Mouse (Mus musculus) ovary, postnatal 10 days (tissue): Measurements from ENCODE around the gene 9130213A22Rik.
A peak's percentile ranks its signal among the peaks of the same experiment; 100 is the strongest.

Experiments used
- DNase-seq: peaks from one replicate; pipeline ENCODE4 v3.0.0; 2022; ENCODE audit warnings: low spot score

9130213A22Rik gene

DNA sequence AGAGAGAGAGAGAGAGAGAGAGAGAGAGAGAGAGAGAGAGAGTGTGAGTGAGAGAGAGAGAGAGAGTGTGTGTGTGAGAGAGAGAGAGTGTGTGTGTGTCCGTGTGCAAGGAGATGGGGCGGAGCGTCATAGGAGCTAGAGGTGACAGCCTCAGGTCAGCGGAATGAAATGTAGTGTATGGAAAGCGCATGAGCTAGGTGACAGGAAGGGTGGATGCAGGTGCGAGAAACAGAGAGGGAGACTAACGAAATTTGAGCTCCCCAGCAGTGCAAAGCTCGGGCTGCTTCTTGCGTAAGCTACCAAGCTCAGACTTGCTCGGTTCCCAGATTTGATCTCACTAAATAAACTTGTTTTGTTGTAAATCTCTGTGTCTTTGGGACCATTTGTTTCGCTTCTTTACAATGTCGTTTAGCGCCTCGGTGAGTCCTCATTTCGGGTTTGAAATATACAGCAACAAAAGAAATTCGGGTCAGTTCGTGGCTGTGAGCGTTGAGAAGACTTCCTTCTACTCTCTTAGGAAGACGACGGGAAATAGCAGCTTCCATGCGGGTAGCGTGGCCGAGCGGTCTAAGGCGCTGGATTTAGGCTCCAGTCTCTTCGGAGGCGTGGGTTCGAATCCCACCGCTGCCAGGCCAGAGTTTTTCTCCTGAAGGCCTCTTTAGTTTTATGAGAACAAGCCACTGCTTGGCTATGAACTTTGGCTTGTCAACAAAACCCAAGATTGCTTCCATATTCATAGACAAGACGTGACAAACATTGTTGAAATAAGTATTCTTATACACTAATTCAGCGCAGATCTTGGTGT lies 1.5 kb upstream of the 9130213A22Rik start:
- DNase-seq, result peak; percentile 86

GRCm38 (mm10) chr11:69123056-69123692 lies 785 bp upstream of the 9130213A22Rik start:
- DNase-seq, result peak; percentile 83

GRCm38 (mm10) chr11:69121741-69122335 lies 551 bp downstream of the 9130213A22Rik start:
- no peak for DNase-seq

DNA sequence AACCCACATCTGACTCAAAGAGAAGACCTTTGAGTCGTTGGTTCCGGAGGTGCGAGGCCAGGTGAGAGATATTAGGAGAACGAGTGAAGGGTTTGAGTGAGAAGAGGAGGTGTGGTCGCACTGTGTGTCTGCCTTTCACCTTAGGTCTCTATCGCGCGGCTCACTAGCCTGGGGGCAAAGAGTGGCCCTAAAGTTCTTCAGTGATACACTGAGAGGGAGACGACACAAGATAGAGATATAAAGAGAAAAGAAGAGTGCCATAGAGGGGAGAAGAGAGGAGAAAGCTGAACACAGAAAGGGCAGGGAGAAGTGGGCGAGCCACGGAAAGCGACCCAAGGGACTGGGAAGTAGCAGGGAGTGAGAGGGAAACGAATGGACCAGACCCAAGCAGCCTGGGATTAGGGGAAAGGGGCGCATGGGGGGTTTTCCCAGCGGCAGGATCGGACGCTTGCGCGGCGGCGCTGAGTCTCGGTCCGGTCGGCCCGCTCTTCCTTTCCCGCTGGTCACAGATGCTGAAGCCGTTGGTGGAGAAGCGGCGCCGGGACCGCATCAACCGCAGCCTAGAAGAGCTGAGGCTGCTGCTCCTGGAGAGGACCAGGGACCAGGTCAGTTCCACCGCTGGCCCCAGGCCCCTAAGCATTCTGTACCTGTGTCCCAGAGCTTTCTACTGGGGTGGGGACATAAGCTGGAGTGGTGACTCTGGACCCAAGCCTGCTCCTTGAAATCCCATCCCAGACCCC lies 1.2 kb downstream of the 9130213A22Rik start:
- DNase-seq, result no peak

DNA sequence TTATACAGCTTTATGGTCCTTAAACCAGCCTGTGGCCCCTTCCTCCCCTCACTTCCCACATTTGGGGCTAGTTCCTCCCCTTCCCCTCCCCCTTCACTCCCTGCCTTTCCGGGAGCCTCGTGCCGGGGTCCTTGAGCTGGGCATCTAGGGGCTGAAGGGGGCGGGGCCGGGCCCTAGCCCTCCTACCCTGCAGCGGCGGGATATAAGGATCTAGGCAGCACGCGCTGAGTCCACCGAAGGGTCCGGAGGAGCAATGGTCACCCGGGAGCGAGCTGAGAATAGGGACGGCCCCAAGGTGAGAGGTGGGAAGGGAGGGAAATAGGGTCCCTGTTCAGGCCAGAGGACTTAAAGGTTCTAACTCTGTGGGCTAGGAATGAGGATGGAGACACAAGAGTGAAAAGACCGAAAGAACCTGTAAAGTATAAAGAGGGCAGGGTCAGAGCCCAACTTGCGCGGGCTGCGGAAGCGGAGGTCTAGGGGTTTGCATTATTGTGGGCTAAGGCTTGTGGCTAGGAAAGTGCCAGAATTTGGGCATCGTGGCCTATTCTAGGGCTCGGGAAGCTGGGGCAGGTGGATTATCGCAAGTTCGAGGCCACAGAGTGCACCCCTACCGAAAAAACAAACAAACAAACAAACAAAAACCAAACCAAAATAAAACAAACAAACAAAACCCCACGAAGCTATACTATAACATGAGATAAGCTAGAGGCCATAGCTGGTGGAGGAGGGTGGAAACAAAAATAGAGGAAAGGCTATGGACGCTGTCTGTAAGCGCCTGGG lies 2.0 kb downstream of the 9130213A22Rik start, which contains the start of gene Hes7:
TSS of gene Hes7 (plus strand) at position 184 of the 780 bp plus-strand sequence.
- DNase-seq, result no peak

GRCm38 (mm10) chr11:69119446-69120155 lies 2.8 kb downstream of the 9130213A22Rik start:
- no peak for DNase-seq

DNA sequence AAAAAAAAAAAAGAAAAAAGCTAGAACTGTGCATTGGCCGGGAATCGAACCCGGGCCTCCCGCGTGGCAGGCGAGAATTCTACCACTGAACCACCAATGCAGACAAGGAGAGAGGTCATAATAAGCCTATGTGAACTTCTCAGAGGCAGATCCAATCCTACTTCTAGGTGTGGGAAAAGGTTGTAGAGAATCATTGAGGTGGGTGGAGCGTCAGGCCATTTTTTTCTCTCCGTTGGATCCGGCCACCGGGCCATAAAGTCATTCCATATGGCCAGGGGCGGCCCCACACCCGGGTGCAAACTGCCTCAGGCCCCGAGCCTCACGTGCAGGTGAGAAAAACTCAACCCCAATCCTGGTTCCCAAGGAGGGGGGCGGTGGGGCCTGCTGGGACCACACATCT lies 3.6 kb downstream of the 9130213A22Rik start:
- DNase-seq, result peak; percentile 84

GRCm38 (mm10) chr11:69117737-69118695 lies 4.4 kb downstream of the 9130213A22Rik start:
- peak; percentile 38 for DNase-seq

DNA sequence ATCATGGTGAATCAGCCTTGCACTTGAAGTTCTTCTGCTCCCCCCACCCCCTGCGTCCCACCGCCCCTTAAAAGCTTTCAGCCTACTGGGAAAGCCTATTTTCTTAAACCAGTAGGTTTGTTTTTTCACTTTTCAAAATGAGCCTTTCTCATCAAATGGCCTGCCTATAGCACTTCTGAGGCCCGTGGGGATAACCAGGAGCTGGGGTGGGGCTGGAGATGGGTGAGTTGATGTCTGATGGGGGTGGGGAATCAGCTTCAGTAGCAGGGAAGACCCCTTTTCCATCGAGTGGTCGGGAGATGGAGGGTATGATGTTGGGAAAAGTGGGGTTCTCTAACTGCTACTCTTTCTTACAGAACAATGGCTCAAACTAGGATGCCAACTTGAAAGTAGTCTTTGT lies 5.5 kb downstream of the 9130213A22Rik start:
- no peak for DNase-seq

DNA sequence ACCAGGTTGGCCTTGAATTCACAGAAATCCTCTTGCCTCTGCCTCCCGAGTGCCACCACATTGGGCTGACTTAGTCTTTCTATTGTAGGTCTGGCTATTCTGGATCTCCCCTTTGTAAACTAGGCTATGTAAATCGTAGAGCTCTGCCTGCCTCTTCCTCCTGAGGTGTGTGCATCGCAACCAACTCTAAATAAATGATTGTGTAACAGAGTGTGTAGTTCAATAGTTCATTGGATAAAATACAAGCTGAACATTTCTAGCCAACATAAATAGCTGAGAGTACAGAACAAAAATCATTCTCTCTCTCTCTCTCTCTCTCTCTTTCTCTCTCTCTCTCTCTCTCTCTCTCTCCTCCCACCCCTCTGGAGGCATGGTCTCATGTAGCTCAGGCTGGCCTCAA lies 7.8 kb downstream of the 9130213A22Rik start:
- no peak for DNase-seq

GRCm38 (mm10) chr11:69114018-69114417 lies 8.4 kb downstream of the 9130213A22Rik start:
- no peak for DNase-seq

DNA sequence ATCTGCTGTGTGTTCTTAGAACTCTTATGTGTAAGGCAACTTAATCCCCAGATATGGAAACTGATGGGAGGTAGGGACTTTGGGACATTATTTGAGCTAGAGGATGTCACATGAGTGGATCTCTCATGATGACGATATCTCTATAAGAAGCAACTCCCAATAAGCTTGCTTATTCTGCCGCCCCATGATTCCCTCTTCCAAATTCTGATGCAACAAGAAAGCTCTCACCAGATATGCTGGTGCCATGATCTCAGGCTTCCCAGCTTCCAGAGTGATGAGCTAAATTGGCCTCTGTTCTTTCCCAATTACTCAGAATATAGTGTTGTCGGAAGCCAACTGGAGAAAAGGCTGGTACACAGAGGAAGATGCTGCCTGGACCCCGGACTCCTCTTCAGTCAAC lies 10.5 kb downstream of the 9130213A22Rik start:
- DNase-seq, result no peak

DNA sequence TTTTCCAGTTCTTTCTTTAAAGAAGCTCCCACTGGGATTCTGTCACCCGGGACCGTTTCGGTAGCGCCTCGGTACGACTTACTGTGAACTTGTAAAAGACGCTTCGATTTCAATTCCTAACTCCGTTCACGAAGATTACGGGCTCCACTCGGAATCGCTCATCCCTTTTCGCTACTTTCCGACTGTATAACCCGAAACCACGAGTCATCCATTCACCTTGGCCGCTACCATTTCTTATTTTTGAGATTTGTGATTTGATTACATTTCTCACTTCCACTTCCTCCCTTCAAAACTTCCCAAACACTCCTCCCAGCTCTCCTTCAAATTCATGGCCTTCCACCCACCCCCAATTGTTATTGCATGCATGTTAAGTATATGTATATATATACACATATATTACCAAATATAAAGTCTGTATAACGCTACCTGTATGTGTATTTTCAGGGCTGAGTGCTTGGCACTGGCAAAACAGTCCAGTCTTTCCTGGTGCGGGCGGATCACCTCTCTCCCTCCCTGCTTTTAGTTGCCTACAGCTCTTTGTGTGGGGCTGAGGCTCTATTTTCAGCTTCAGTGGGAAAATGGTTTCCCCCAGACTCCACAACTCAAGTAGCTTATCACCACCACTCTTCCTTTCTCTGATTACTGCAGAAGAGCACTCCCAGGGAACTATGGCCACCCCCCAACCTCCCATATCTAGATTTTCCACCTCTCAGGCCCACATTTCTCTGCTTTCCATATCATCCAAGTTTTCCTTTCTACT lies 11.2 kb downstream of the 9130213A22Rik start:
- no peak for DNase-seq

DNA sequence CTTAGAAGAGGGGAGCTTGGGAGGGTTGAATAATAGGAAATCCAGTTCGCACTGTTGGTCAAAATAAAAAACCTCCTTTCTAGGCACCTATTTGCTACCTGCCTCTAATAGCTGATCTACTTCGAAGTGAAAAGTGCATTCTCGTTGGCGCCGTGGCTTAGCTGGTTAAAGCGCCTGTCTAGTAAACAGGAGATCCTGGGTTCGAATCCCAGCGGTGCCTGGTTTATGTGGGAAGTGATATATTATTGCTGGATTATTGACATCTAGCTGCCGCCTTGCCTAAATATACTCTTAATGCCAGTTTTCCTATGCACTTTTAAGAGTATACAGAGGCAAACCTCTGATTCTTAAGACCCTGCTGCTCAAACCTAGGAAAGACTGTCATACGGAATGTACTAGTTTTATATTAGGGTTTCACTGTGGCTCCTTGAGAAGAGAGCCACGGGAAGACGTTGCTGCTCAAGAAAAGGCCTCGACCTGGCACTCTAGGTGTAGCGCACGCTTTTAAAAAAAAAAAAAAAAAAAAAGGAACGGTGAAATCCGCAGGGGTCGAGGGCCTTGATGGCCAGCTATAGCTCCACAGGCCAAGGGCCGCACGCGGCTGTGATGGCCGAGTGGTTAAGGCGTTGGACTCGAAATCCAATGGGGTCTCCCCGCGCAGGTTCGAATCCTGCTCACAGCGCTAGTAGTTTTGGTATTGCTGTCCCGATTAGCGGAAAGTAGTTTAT lies 11.9 kb downstream of the 9130213A22Rik start:
- DNase-seq, result peak; percentile 99

DNA sequence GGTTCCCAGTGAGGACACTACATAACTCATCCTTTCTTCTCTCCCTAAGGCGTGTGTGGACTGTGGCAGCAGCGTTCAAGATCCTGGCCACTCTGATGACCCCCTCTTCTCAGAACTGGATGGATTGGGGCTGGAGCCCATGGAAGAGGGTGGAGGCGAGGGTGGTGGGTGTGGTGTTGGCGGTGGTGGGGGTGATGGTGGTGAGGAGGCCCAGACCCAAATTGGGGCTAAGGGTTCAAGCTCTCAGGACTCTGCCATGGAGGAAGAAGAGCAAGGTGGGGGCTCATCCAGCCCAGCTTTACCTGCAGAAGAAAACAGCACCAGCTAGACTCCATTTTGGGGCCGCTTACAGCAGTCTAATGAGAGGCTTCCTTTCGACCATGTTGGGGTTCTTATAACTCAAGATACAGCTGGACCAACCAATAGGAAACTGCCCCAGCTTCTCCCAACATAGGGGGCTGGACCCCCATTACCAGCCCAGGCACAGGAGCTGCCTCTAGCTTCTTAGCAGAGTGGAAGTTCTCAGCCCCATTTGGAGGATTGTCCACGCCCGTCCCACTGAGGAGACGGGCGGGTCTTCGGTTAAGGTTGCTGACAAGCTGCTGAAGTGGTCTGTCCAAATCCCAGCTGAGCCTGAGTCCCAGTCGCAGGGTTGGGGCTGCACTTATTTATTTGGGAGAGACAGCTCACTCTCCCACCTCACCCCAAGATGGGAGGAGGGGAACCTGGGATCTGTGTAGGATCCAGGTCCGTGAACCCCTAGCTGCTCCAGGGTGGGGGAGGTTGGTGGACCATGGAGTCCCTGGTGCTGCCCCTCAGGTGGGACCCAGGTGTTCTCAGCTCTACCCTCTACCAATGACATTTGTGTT lies 13.1 kb downstream of the 9130213A22Rik start:
- DNase-seq, result no peak

DNA sequence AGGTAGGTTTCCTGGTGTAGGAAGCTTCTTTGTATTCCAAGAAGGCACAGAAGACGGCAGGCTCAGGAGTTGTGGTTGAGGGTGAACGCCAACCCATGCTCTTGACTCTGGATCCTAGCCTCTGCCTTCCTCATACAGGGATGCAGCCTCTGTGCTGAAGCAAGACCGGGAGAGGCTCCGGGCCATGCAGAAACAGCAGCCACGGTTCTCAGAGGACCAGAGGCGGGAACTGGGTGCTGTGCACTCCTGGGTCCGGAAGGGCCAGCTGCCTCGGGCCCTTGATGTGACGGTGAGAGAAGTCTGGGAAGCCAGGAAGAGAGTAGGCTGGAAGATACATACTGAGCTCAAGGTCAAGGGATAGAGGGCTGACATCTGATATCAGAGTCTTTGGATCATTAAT lies 14.2 kb downstream of the 9130213A22Rik start:
- DNase-seq, result no peak

DNA sequence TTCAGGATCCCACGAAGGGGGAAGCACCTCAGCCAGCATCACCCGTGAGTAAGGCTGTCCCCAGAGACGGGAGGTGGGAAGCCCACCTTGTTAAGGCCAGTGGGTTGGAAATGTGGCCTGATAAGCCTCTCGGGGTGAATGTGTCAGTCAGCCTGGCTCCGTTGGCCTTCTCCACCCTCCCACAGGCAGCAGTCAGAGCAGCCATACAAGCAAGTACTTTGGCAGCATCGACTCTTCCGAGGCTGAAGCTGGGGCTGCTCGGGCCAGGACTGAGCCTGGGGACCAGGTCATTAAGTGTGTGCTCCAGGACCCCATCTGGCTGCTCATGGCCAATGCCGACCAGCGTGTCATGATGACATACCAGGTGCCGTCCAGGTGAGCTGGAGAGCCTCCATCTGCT lies 14.7 kb downstream of the 9130213A22Rik start:
- no peak for DNase-seq
